Mouse (Mus musculus) liver, postnatal 0 days (tissue): Measurements from ENCODE around the gene Slc24a1.

ENCODE experiments used
- CTCF ChIP-seq: sonication (generic); IDR thresholded peaks from 2 replicates; pipeline ENCODE4 v1.5.1; 2016; ENCODE audit warnings: antibody characterized with exemption, low read depth
- EP300 ChIP-seq: IDR thresholded peaks from 2 replicates; pipeline ENCODE4 v1.6.1; 2016; ENCODE audit warnings: antibody characterized with exemption, low read depth, mild to moderate bottlenecking

GRCm38 (mm10) chr9:64957276-64957675 is 5.9 kb upstream of the Slc24a1 start:
- TF ChIP-seq CTCF (no peak), EP300 (no peak)
